Mouse (Mus musculus) kidney, postnatal 0 days (tissue): Measurements from ENCODE around the gene Mob3b. TPM values are rescaled to one million over a fixed set of nuclear protein-coding genes. Genes with fewer than 3 reads are reported as not detected.

Source experiments
- ATAC-seq: fragments of 200-750 bp; cut with Nextera tagmentation; replicated peaks from 2 replicates; pipeline ENCODE4 v1.8.0; 2017; ENCODE audit warnings: low read depth, moderate number of reproducible peaks, moderate TSS enrichment, moderate library complexity; ENCODE audit not compliant: low FRiP score
- DNase-seq: peaks from one replicate; pipeline ENCODE4 v3.0.0-alpha.2; 2016; ENCODE audit warnings: low spot score
- H3K27ac ChIP-seq: fragments of 300-500 bp; sonication (generic); 2 replicates; pipeline ENCODE4 v1.5.1; 2014; ENCODE audit warnings: mild to moderate bottlenecking
- H3K27me3 ChIP-seq: fragments of 300-500 bp; sonication (generic); 2 replicates; pipeline ENCODE4 v1.6.1; 2014; ENCODE audit warnings: low read length, mixed read lengths; ENCODE audit not compliant: insufficient read depth
- H3K36me3 ChIP-seq: fragments of 300-500 bp; sonication (generic); 2 replicates; pipeline ENCODE4 v1.6.1; 2014; ENCODE audit warnings: low read length, mixed read lengths; ENCODE audit not compliant: insufficient read depth
- H3K4me1 ChIP-seq: fragments of 300-500 bp; sonication (generic); replicated peaks from 2 replicates; pipeline ENCODE4 v1.6.1; 2014; ENCODE audit warnings: antibody characterized with exemption, low read length, mixed read lengths; ENCODE audit not compliant: insufficient read depth
- H3K4me2 ChIP-seq: fragments of 300-500 bp; sonication (generic); 2 replicates; pipeline ENCODE4 v1.6.1; 2014; ENCODE audit warnings: mild to moderate bottlenecking, low read length, moderate library complexity, mixed read lengths
- H3K4me3 ChIP-seq: fragments of 300-500 bp; sonication (generic); replicated peaks from 2 replicates; pipeline ENCODE4 v1.5.1; 2014; ENCODE audit warnings: low read depth, low read length
- H3K9ac ChIP-seq: fragments of 300-500 bp; sonication (generic); 2 replicates; pipeline ENCODE4 v1.6.1; 2014; ENCODE audit warnings: low read depth, low read length
- H3K9me3 ChIP-seq: fragments of 300-500 bp; sonication (generic); replicated peaks from 2 replicates; pipeline ENCODE4 v1.6.1; 2016; ENCODE audit warnings: low read length, inconsistent platforms, mixed read lengths
- CTCF ChIP-seq: IDR thresholded peaks from 2 replicates; pipeline ENCODE4 v1.5.1; 2016; ENCODE audit warnings: antibody characterized with exemption, low read depth, mild to moderate bottlenecking, moderate library complexity
- WGBS: fragments of 180-500 bp; shearing (Covaris S2); extraction: QIAGEN DNeasy Blood & Tissue Kit; methylation state at CpG from one replicate; pipeline ENCODE4 v1.1.7; 2014; 5-methylcytosine and 5-hydroxymethylcytosine counted together
- polyA plus RNA-seq: library from polyadenylated mRNA; unstranded; fragments of >200 nt; fragmentation: Nextera tagmentation; extraction: Ambion mirVana; gene quantifications from 2 replicates; pipeline ENCODE4 v1.2.1, GENCODE M21; 2015

The Mob3b gene
- polyA plus RNA-seq, 1 experiment from 2014 or later = 13.1 TPM

DNA sequence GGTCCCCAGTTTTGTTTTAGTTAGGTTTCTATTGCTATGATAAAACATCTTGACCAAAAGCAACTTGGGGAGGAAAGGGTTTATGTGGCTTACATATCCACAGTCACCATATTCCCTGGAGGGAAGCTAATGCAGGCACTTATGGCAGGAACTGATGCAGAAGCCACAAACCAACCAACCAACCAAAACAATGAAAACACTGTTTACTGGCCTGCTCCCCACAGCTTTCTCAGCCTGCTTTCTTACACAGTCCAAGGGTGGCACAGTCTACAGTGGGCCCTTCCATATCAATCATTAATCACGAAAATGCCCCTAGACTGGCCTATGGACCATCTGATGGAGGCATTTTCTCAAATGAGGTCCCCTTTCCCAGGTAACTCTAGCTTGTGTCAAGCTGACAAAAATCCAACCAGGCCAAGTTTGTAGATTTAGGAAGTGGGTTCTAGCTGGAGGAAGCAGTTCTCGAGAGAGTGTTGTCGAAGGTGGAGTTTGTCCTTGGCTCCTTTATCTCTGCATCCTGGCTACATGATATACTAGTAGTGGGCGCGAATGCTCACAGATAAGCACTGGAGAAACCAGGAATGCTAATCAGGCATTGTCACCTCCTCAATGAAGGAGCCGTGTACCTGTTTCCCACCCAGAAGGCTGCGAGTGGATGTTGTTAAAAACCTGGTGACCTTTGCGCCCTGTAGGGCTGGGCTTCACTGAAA, 30.5 kb upstream of the Mob3b start:
- Histone ChIP-seq H3K27ac (no peak overlapping the region), H3K9me3 (no peaks in the 10 kb centered on the region), H3K27me3 (no peaks in the 10 kb centered on the region), H3K4me3 (no peak overlapping the region), H3K9ac (no peak overlapping the region), H3K36me3 (no peaks in the 10 kb centered on the region), H3K4me1 (no peaks in the 10 kb centered on the region), H3K4me2 (no peak overlapping the region)
- ATAC-seq (no peak), DNase-seq (no peak)
- WGBS = 90% methylated on average over 8 of the region's 8 CpGs
- TF ChIP-seq CTCF = no peak

- no peak for TF ChIP-seq CTCF
- DNase-seq = peak; percentile 27
- no peak overlapping the region for H3K27ac ChIP-seq
- WGBS = 55% methylated on average over 12 of the region's 12 CpGs
- no peak overlapping the region for H3K9ac ChIP-seq
- H3K27me3 ChIP-seq = no peaks in the 10 kb centered on the region
- no peak for ATAC-seq
- no peaks in the 10 kb centered on the region for H3K4me1 ChIP-seq
- H3K36me3 ChIP-seq = no peaks in the 10 kb centered on the region
- no peak overlapping the region for H3K4me3 ChIP-seq
- no peaks in the 10 kb centered on the region for H3K9me3 ChIP-seq
- no peak overlapping the region for H3K4me2 ChIP-seq
These were observed 20.8 kb upstream of the Mob3b start for GRCm38 (mm10) chr4:35177926-35178645.

- H3K27me3 ChIP-seq = no peaks in the 10 kb centered on the region
These were observed 18.3 kb upstream of the Mob3b start for GRCm38 (mm10) chr4:35175566-35175965.

GRCm38 (mm10) chr4:35173551-35173950, 16.3 kb upstream of the Mob3b start:
- WGBS = 57% methylated on average over 1 of the region's 1 CpGs
- no peaks in the 10 kb centered on the region for H3K9me3 ChIP-seq
- no peak overlapping the region for H3K4me3 ChIP-seq
- no peak overlapping the region for H3K4me2 ChIP-seq
- no peak for DNase-seq
- H3K27me3 ChIP-seq = no peaks in the 10 kb centered on the region
- no peak overlapping the region for H3K27ac ChIP-seq
- no peak for TF ChIP-seq CTCF
- no peaks in the 10 kb centered on the region for H3K4me1 ChIP-seq
- ATAC-seq = no peak
- no peaks in the 10 kb centered on the region for H3K36me3 ChIP-seq
- H3K9ac ChIP-seq = no peak overlapping the region

More at GRCm38 (mm10) chr4:35175566-35175965, 18.3 kb upstream of the Mob3b start:
- H3K9me3 ChIP-seq = no peaks in the 10 kb centered on the region
- H3K36me3 ChIP-seq = no peaks in the 10 kb centered on the region
- H3K4me1 ChIP-seq = no peaks in the 10 kb centered on the region
- no peak for TF ChIP-seq CTCF
- H3K4me3 ChIP-seq = no peak overlapping the region
- ATAC-seq (no peak), DNase-seq (no peak)
- H3K9ac ChIP-seq = no peak overlapping the region
- WGBS = 90% methylated on average over 2 of the region's 2 CpGs
- no peak overlapping the region for H3K4me2 ChIP-seq
- no peak overlapping the region for H3K27ac ChIP-seq

DNA sequence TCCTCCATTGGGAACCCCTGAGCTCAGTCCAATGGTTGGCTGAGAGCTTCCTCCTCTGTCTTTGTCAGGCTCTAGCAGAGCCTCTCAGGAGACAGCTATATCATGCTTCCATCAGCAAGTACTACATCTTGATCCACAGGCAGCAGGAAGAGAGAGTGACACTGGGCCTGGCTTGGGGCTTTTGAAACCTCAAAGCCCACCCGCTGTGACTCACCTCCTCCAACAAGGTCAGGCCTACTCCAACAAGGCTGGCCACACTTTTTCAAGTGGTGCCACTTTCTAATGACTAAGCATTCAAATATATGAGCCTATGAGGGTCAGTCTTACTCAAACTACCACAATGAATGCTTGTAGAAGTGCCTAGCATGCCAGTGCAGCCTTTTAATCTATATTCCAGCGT, 15.2 kb upstream of the Mob3b start:
- Histone ChIP-seq H3K27me3 (no peaks in the 10 kb centered on the region), H3K9ac (no peak overlapping the region), H3K4me1 (no peaks in the 10 kb centered on the region), H3K4me2 (no peak overlapping the region), H3K9me3 (no peaks in the 10 kb centered on the region), H3K36me3 (no peaks in the 10 kb centered on the region), H3K27ac (no peak overlapping the region), H3K4me3 (no peak overlapping the region)
- ATAC-seq = no peak
- DNase-seq = no peak
- no peak for TF ChIP-seq CTCF
- 95% methylated on average over 2 of the region's 2 CpGs for WGBS

DNA sequence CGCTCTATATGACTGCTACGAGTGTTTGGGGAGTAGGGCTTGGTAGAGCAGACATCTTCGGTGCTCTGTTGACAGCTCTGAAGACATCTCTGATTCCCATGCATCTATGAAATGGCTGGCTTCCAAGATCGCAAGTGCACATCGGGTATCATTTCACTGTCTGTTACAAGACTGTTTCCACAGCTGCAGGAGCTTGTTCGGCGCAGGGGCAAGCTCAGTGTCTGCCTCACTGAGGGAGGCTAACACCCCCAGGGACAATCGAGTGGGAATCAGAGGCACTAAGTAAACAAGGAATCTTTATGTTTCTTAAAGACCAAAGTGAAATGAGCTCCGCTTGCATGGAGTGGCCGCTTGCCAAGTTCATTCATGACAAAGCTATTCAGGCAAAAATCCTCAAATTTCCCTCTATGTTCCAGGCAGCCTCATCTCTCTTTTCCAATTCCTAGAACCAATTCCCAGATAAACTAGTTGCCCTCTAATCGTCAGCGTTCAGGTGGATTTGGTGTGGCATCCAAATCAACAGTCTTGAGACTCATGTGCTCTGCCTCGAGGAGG, 12.4 kb upstream of the Mob3b start:
- no peaks in the 10 kb centered on the region for H3K9me3 ChIP-seq
- H3K4me3 ChIP-seq = no peak overlapping the region
- H3K4me2 ChIP-seq = no peak overlapping the region
- H3K4me1 ChIP-seq = no peaks in the 10 kb centered on the region
- DNase-seq (peak; percentile 27), ATAC-seq (no peak)
- H3K9ac ChIP-seq = no peak overlapping the region
- WGBS = 46% methylated on average over 13 of the region's 13 CpGs
- no peak for TF ChIP-seq CTCF
- no peaks in the 10 kb centered on the region for H3K36me3 ChIP-seq
- H3K27ac ChIP-seq = no peak overlapping the region
- no peaks in the 10 kb centered on the region for H3K27me3 ChIP-seq
